Mouse (Mus musculus): ENCODE results near the gene Klf15.
A peak's percentile ranks its signal among the peaks of the same experiment; 100 is the strongest.

Klf15 gene

GRCm38 (mm10) chr6:90435195-90435618 lies 27.2 kb upstream of the Klf15 start:
- H3K36me3 ChIP-seq (ENCODE audit: insufficient read depth, low read length): peaks cover 15% of the 10 kb centered on the region
- H3K27me3 ChIP-seq (ENCODE audit: insufficient read depth, low read length): no peaks in the 10 kb centered on the region
- no peaks in the 10 kb centered on the region for H3K9me3 ChIP-seq (ENCODE audit: low read length)
- H3K4me3 ChIP-seq (replicated peaks; ENCODE audit: low read length): peak overlapping the region; percentile 46
- peaks cover 52% of the 10 kb centered on the region for H3K4me1 ChIP-seq (replicated peaks; ENCODE audit: low read depth, low read length)
- TF ChIP-seq NANOG (IDR thresholded peaks at IDR 0.05; ENCODE audit: borderline replicate concordance, low read length) (no peak), CTCF (conservative IDR thresholded peaks at IDR 0.05; ENCODE audit: low read length) (peak; percentile 52), POU5F1 (IDR thresholded peaks at IDR 0.05; ENCODE audit: borderline replicate concordance, low read length) (no peak)

GRCm38 (mm10) chr6:90436192-90436907 lies 26.0 kb upstream of the Klf15 start:
- Histone ChIP-seq H3K27me3 (ENCODE audit: insufficient read depth, low read length) (no peaks in the 10 kb centered on the region), H3K4me3 (replicated peaks; ENCODE audit: low read length) (peak overlapping the region; percentile 54), H3K9me3 (ENCODE audit: low read length) (no peaks in the 10 kb centered on the region), H3K4me1 (replicated peaks; ENCODE audit: low read depth, low read length) (peaks cover 51% of the 10 kb centered on the region), H3K36me3 (ENCODE audit: insufficient read depth, low read length) (peaks cover 15% of the 10 kb centered on the region)
- TF ChIP-seq POU5F1 (IDR thresholded peaks at IDR 0.05; ENCODE audit: borderline replicate concordance, low read length) (no peak), CTCF (conservative IDR thresholded peaks at IDR 0.05; ENCODE audit: low read length) (no peak), NANOG (IDR thresholded peaks at IDR 0.05; ENCODE audit: borderline replicate concordance, low read length) (no peak)

GRCm38 (mm10) chr6:90437041-90437440 lies 25.3 kb upstream of the Klf15 start:
- Histone ChIP-seq H3K9me3 (ENCODE audit: low read length) (no peaks in the 10 kb centered on the region), H3K27me3 (ENCODE audit: insufficient read depth, low read length) (no peaks in the 10 kb centered on the region), H3K36me3 (ENCODE audit: insufficient read depth, low read length) (peaks cover 15% of the 10 kb centered on the region), H3K4me3 (replicated peaks; ENCODE audit: low read length) (peak overlapping the region; percentile 59), H3K4me1 (replicated peaks; ENCODE audit: low read depth, low read length) (peaks cover 44% of the 10 kb centered on the region)
- no peak for TF ChIP-seq POU5F1 (IDR thresholded peaks at IDR 0.05; ENCODE audit: borderline replicate concordance, low read length)

- Histone ChIP-seq H3K4me3 (replicated peaks; ENCODE audit: low read length) (no peak overlapping the region), H3K4me1 (replicated peaks; ENCODE audit: low read depth, low read length) (peaks cover 38% of the 10 kb centered on the region), H3K36me3 (ENCODE audit: insufficient read depth, low read length) (no peaks in the 10 kb centered on the region), H3K27me3 (ENCODE audit: insufficient read depth, low read length) (no peaks in the 10 kb centered on the region), H3K9me3 (ENCODE audit: low read length) (peaks cover 7% of the 10 kb centered on the region; the same call in 1 of the 2 replicates)
- TF ChIP-seq POU5F1 (IDR thresholded peaks at IDR 0.05; ENCODE audit: borderline replicate concordance, low read length) (no peak), NANOG (IDR thresholded peaks at IDR 0.05; ENCODE audit: borderline replicate concordance, low read length) (no peak), CTCF (conservative IDR thresholded peaks at IDR 0.05; ENCODE audit: low read length) (no peak)
Observed at GRCm38 (mm10) chr6:90446883-90447282, 15.5 kb upstream of the Klf15 start.

- H3K36me3 ChIP-seq (ENCODE audit: insufficient read depth, low read length): no peaks in the 10 kb centered on the region
- peaks cover 71% of the 10 kb centered on the region for H3K4me1 ChIP-seq (replicated peaks; ENCODE audit: low read depth, low read length)
- TF ChIP-seq CTCF (conservative IDR thresholded peaks at IDR 0.05; ENCODE audit: low read length) (peak; percentile 72), NANOG (IDR thresholded peaks at IDR 0.05; ENCODE audit: borderline replicate concordance, low read length) (no peak)
- no peak overlapping the region for H3K4me3 ChIP-seq (replicated peaks; ENCODE audit: low read length)
- peaks cover 4% of the 10 kb centered on the region; the same call in 1 of the 2 replicates for H3K9me3 ChIP-seq (ENCODE audit: low read length)
- H3K27me3 ChIP-seq (ENCODE audit: insufficient read depth, low read length): no peaks in the 10 kb centered on the region
Observed at GRCm38 (mm10) chr6:90450179-90450578, 12.2 kb upstream of the Klf15 start.

GRCm38 (mm10) chr6:90450697-90451096 lies 11.7 kb upstream of the Klf15 start:
- TF ChIP-seq POU5F1 (IDR thresholded peaks at IDR 0.05; ENCODE audit: borderline replicate concordance, low read length) (no peak), NANOG (IDR thresholded peaks at IDR 0.05; ENCODE audit: borderline replicate concordance, low read length) (no peak), CTCF (conservative IDR thresholded peaks at IDR 0.05; ENCODE audit: low read length) (no peak)
- Histone ChIP-seq H3K4me3 (replicated peaks; ENCODE audit: low read length) (no peak overlapping the region), H3K4me1 (replicated peaks; ENCODE audit: low read depth, low read length) (peaks cover 73% of the 10 kb centered on the region), H3K36me3 (ENCODE audit: insufficient read depth, low read length) (no peaks in the 10 kb centered on the region), H3K27me3 (ENCODE audit: insufficient read depth, low read length) (no peaks in the 10 kb centered on the region), H3K9me3 (ENCODE audit: low read length) (no peaks in the 10 kb centered on the region)

- H3K27me3 ChIP-seq (ENCODE audit: insufficient read depth, low read length): no peaks in the 10 kb centered on the region
- H3K4me1 ChIP-seq (replicated peaks; ENCODE audit: low read depth, low read length): peaks cover 71% of the 10 kb centered on the region
- H3K9me3 ChIP-seq (ENCODE audit: low read length): no peaks in the 10 kb centered on the region
- TF ChIP-seq NANOG (IDR thresholded peaks at IDR 0.05; ENCODE audit: borderline replicate concordance, low read length) (no peak), CTCF (conservative IDR thresholded peaks at IDR 0.05; ENCODE audit: low read length) (no peak), POU5F1 (IDR thresholded peaks at IDR 0.05; ENCODE audit: borderline replicate concordance, low read length) (no peak)
- H3K4me3 ChIP-seq (replicated peaks; ENCODE audit: low read length): no peak overlapping the region; the same call in 1 of the 2 replicates
- no peaks in the 10 kb centered on the region for H3K36me3 ChIP-seq (ENCODE audit: insufficient read depth, low read length)
Observed at GRCm38 (mm10) chr6:90451512-90451911, 10.9 kb upstream of the Klf15 start.

GRCm38 (mm10) chr6:90452603-90453002 lies 9.8 kb upstream of the Klf15 start:
- H3K36me3 ChIP-seq (ENCODE audit: insufficient read depth, low read length): no peaks in the 10 kb centered on the region
- H3K9me3 ChIP-seq (ENCODE audit: low read length): no peaks in the 10 kb centered on the region
- H3K27me3 ChIP-seq (ENCODE audit: insufficient read depth, low read length): no peaks in the 10 kb centered on the region
- H3K4me1 ChIP-seq (replicated peaks; ENCODE audit: low read depth, low read length): peaks cover 63% of the 10 kb centered on the region
- no peak overlapping the region for H3K4me3 ChIP-seq (replicated peaks; ENCODE audit: low read length)
- no peak for TF ChIP-seq POU5F1 (IDR thresholded peaks at IDR 0.05; ENCODE audit: borderline replicate concordance, low read length)
- TF ChIP-seq NANOG (IDR thresholded peaks at IDR 0.05; ENCODE audit: borderline replicate concordance, low read length): peak; percentile 22; the same call in 1 of the 2 replicates

- TF ChIP-seq CTCF (conservative IDR thresholded peaks at IDR 0.05; ENCODE audit: low read length) (no peak), NANOG (IDR thresholded peaks at IDR 0.05; ENCODE audit: borderline replicate concordance, low read length) (no peak)
- Histone ChIP-seq H3K27me3 (ENCODE audit: insufficient read depth, low read length) (no peaks in the 10 kb centered on the region), H3K4me3 (replicated peaks; ENCODE audit: low read length) (no peak overlapping the region), H3K36me3 (ENCODE audit: insufficient read depth, low read length) (no peaks in the 10 kb centered on the region), H3K4me1 (replicated peaks; ENCODE audit: low read depth, low read length) (peaks cover 63% of the 10 kb centered on the region), H3K9me3 (ENCODE audit: low read length) (no peaks in the 10 kb centered on the region)
Observed at GRCm38 (mm10) chr6:90453751-90454150, 8.6 kb upstream of the Klf15 start.

Data from E14TG2a.4 (cell line).